35 mouse cellular contexts compared by ENCODE assay signal in the genomic region with DNA sequence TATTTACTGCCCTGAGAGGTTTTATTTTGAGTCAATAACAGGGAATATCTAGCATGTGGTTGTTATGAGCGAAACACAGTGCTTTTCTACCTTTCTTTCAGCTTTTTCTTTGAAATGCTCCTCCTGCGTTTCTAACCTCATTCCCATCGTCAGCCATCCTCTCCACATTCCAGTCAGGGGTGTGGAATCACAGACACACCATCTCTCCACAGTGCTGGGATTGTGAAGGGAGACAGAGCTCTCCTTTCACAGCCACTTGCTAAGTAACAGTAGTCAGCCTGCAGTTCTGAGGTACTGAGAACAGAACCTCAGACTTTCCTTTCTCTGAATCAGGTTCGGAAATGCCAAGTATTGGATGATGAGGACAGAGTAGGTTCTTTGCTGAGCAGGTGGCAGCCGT.
"Had no signal": no experiment of that assay in that cellular context is flagged by ENCODE, and none has a peak within 500 bp of the region (broad histone marks: within the 10 kb centered on the region; RNA-seq: fewer than 3 reads in every experiment).

No protein-coding gene starts in this region.

- ATAC-seq: hindbrain, embryonic 16.5 days; hindbrain, postnatal 0 days; inflammation-experienced regulatory T-cells, adult 6 months; intestine, embryonic 15.5 days; intestine, embryonic 16.5 days; intestine, postnatal 0 days had no signal

- H3K36me3 ChIP-seq: heart, embryonic 10.5 days; heart, embryonic 12.5 days; heart, embryonic 13.5 days; heart, embryonic 15.5 days; hindbrain, embryonic 10.5 days; hindbrain, embryonic 12.5 days; hindbrain, embryonic 13.5 days; hindbrain, embryonic 15.5 days; intestine, embryonic 15.5 days; kidney, embryonic 15.5 days had no signal

- H3K4me3 ChIP-seq: heart, embryonic 10.5 days; heart, embryonic 12.5 days; heart, embryonic 13.5 days; heart, embryonic 15.5 days; hindbrain, embryonic 10.5 days; hindbrain, embryonic 12.5 days; hindbrain, embryonic 13.5 days; hindbrain, embryonic 15.5 days; intestine, embryonic 15.5 days; kidney, embryonic 15.5 days; layer of hippocampus, adult 2 months; left cerebral cortex, adult 2 months had no signal

- H3K4me2 ChIP-seq: heart, embryonic 11.5 days; heart, embryonic 12.5 days; heart, embryonic 13.5 days; heart, embryonic 15.5 days; hindbrain, embryonic 12.5 days; hindbrain, embryonic 13.5 days; hindbrain, embryonic 14.5 days; hindbrain, embryonic 15.5 days; intestine, embryonic 15.5 days; kidney, embryonic 15.5 days had no signal

- DNase-seq: heart, postnatal 10 days; heart, postnatal 14 days; heart, postnatal 36 days; heart, postnatal 4 days; kidney, adult 11 months; kidney, adult 18-20 months; kidney, adult 2 months; kidney, adult 8-10 months; kidney, adult 9 months; kidney, postnatal 10 days; kidney, postnatal 14 days; kidney, postnatal 25 days; kidney, postnatal 4 days; layer of hippocampus, adult 9-11 months; layer of hippocampus, postnatal 36 days had no signal

- H3K27me3 ChIP-seq: heart, embryonic 12.5 days; heart, embryonic 13.5 days; heart, embryonic 15.5 days; hindbrain, embryonic 12.5 days; hindbrain, embryonic 13.5 days; hindbrain, embryonic 15.5 days; intestine, embryonic 15.5 days; kidney, embryonic 15.5 days had no signal

- H3K9me3 ChIP-seq: heart, embryonic 10.5 days; heart, embryonic 12.5 days; heart, embryonic 13.5 days; heart, embryonic 15.5 days; hindbrain, embryonic 10.5 days; hindbrain, embryonic 12.5 days; hindbrain, embryonic 13.5 days; hindbrain, embryonic 15.5 days; intestine, embryonic 15.5 days; kidney, embryonic 15.5 days had no signal

- H3K4me1 ChIP-seq: hindbrain, embryonic 15.5 days; intestine, embryonic 15.5 days; kidney, embryonic 15.5 days had no signal

- H3K27ac ChIP-seq: heart, embryonic 10.5 days; heart, embryonic 13.5 days; heart, embryonic 15.5 days; hindbrain, embryonic 10.5 days; hindbrain, embryonic 12.5 days; hindbrain, embryonic 13.5 days; hindbrain, embryonic 14.5 days; hindbrain, embryonic 15.5 days; hindbrain, postnatal 0 days; intestine, embryonic 15.5 days; kidney, embryonic 15.5 days; kidney, postnatal 0 days; layer of hippocampus, adult 2 months; left cerebral cortex, adult 2 months had no signal

- H3K9ac ChIP-seq: heart, embryonic 12.5 days; heart, embryonic 13.5 days; heart, embryonic 15.5 days; hindbrain, embryonic 12.5 days; hindbrain, embryonic 13.5 days; hindbrain, embryonic 14.5 days; hindbrain, embryonic 15.5 days; intestine, embryonic 15.5 days; kidney, embryonic 15.5 days had no signal
